Mouse (Mus musculus) CD4-positive helper T cell, adult 2 months (primary cell): ENCODE data around the gene Hdac11.
A peak's percentile ranks its signal among the peaks of the same experiment; 100 is the strongest.

Experiments
- DNase-seq: peaks from one replicate; pipeline ENCODE4 v3.0.0-alpha.2; 2012; ENCODE audit warnings: low read depth, missing footprints, low spot score

The Hdac11 gene

DNA sequence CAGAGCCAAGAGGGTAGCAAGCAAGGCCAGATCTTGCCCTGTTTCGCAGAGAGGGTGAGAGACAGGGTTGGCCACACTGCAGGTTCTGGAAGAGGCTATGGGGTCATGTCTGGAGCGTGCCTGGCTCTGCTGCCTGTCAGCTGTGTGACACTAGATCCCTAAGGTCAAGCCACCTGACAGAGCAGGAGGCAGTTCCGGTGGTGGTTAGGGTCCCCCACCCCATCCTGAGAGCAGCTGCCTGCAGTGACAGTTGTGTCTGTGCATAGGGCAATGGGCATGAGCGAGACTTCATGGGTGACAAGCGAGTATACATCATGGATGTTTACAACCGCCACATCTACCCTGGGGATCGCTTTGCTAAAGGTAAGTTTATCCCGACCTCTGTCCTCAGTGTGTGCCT is 12.7 kb downstream of the Hdac11 start:
- no peak for DNase-seq

DNA sequence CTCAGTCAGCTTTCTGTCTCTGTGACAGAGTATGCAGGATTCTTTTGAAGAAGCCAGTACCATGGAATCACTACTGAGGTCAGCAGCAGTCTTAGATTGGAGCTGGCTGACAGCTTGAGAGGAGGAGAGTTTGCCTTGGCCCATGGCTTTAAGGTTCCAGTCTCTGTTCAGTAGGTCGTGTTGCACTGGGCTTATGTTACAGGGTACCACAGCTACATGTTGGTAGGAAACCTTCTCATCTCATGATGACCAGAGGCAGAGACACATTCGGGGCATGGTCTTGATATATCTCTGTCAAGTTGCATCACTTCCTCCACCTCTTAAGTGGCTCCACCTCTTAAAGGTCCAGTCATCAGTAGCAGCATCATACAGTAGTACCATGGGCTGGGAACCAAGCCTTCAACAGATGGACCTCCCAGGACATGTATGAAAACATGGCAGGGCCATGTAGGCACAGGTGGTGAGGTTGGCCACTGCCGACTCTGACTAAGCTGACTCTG is 15.0 kb downstream of the Hdac11 start:
- DNase-seq, result no peak

GRCm38 (mm10) chr6:91172381-91172780 is 15.9 kb downstream of the Hdac11 start:
- no peak for DNase-seq

DNA sequence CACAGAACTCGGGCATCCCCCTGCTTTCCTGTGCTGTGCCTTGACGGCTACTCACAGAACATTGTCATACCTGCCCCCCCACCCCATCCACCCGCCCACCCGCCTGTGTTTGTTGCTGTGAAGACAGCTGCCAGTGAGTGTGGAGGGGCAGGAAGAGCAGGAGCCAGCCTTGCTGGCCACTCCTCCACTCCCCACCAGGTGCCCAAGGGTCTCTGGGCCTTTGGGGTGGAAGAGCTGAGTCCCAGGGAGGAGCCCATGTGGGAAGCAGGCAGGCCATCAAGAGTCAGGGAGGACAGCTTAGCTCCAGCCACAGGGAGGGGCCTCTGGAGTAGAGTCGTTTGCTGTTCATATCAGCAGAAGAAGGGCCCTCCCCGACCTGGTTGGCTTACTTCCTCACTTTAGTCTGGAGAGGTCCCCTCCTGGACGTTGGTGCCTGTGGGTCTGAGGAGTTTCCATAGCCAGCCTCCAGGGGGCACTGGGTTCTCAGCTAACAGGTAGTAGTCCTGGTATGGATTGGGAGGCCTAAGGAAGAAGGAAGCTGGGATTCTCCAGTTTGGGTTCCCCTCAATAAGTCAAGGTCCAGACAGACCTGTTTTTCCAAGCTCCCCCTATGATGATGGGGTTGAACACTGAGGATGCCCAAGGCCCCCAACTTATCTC is 16.9 kb downstream of the Hdac11 start:
- no peak for DNase-seq

DNA sequence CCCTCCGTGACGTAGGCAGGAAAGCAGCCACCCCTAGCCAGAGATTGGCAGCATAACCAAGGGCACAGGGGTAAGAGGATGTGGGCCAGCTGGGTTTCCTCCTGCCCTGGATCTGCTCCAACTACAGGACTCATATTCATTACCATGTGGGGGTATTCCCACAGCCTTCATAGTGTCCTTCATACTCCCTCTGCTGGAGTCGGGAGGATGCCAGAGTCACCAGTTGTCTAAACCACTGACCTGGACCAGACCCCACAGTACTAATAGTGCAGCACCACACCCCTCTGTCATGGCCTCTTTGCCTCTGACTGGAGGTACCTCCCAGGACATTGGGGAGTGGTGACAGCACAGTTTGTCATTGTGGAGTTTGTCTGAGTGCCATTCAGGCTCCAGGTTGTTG is 17.7 kb downstream of the Hdac11 start:
- DNase-seq, result no peak

- no peak for DNase-seq
Measured at GRCm38 (mm10) chr6:91180767-91181171, 24.3 kb downstream of the Hdac11 start.

- DNase-seq, result no peak
Measured at GRCm38 (mm10) chr6:91181320-91181719, 24.9 kb downstream of the Hdac11 start.

DNA sequence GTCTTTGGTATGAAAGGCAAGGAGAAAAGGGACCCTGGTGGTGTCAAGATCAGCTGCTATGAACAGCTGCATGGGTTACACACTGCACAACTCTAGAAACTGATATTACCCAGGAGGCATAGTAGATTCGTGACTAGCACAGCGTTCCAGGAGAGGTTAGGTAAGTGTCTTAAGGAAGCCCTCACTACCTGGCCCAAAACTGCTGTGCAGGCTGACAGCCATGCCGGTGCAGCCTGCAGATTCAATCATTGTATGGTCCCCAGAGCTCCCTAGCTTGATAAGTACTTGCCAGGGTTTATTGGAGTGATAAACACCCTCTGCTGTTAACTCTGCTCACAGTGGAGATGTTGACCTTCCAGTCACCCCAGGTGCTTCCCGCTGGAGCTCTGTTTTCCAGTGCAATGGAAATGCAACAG is 25.6 kb downstream of the Hdac11 start:
- no peak for DNase-seq

GRCm38 (mm10) chr6:91183041-91183440 is 26.6 kb downstream of the Hdac11 start:
- DNase-seq, result no peak

GRCm38 (mm10) chr6:91183980-91184379 is 27.5 kb downstream of the Hdac11 start:
- DNase-seq, result no peak

DNA sequence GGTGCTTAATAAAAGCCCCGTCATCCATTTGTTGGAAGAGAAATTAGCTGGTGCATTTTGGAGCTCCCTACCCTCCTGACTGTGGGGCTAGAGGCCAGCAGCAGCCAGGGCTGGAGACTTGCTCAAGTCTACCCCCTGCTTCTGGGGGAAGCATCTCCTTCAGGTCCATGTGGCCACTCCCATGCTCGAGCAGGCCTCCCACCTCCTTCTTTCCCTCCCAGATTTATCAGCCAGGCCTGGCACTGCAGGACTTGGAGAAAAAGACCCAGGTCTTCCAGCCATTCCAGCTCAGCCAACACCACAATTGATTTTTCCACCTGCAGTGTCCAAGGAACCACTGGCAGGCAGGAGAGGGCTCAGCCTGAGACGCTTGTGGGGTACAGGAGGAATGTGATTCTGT is 28.3 kb downstream of the Hdac11 start:
- DNase-seq, result no peak

GRCm38 (mm10) chr6:91185502-91185901 is 29.0 kb downstream of the Hdac11 start:
- no peak for DNase-seq

DNA sequence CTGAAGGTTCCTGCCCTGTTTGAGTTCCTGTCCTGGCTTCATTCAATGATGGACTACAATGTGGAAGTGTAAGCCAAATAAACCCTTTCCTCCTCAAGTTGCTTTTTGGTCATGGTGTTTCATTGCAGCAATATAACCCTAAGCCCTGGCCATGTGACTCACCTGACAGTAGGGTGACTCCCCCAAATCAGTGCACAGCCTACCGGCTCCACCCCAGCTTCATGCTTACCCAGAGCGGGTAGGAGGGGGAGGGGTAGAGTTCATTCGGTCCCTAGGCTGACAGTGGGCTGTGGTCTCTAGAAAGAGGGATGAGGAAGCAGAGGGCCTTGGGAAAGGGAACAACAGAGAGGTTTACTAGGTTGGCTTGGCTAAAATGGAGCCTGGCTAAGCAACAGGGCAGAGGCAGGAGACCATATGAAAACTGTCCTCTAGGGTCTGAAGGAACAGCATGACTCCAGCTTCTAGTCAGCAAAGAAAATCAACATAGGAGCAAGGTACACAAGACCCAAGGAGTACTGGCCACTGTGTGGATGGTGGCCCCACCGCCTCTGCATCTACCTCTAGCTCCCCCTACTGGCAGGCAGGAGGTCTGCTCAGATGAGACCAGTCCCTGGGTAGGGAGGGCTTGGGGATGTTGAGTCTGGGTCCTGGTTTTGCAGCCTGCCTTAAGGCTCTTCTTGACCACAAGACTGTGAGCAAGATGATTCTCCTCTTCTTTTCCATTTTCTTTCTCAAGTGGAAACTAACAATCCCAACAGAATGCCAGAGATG is 29.9 kb downstream of the Hdac11 start:
- peak; percentile 31 for DNase-seq

GRCm38 (mm10) chr6:91186934-91187333 is 30.5 kb downstream of the Hdac11 start:
- DNase-seq, result no peak

DNA sequence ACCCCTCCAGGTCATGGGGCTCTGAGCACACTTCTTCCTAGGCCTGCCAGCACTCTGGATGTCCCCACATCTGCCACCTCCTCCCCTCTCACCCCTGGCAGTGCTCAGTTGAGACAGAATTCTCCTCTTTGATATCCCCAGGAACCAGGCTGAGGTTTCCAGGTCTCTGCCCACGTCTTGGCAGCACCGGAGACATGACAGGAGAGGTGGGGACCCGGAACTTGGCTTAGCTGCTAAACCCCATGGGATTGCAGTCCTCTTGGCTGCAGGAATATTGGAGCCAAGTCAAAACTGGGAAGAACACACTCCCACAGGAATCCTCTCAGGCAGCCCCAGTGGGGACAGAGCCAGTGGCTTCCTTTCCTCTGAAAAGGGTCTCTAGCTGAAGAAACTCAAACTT is 31.4 kb downstream of the Hdac11 start:
- no peak for DNase-seq

DNA sequence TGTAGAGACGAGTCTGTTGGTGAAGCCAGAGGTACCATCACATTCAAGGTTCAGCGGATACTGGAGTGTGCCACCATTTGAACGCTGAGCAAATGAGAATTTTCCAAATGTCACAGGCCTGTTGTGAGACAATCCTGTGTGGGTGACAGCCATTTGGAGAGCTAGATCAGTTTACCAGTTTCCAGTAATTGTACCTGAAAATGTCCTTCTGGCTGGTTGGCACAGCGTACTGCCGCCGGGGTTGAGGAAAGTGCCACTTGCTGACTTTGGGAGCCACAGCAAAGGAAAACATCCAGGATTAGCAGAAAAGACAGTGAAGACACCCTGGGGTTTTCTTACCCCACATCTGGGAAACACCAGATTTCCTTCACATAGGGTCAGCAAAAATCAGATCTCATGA is 33.5 kb downstream of the Hdac11 start:
- DNase-seq, result no peak

DNA sequence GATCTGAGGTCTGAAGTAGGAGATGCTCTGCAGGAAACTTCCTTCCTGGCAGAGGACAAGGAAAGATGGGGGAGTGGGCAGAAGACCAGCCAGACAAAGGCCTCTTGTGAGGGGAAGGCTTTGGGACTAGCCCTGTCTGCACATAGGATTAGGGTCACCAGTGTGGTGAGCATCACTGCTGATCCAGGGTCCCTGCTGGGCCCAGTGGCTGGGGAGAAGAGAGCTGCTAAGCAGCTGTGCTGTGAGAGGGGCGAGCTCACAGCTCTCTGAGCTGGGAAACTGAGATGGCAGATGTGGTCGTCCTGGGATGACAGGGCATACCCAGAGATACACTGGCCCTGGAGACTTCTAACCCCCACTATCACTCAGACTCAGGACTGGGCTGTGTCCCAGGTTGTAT is 35.0 kb downstream of the Hdac11 start:
- DNase-seq, result no peak

DNA sequence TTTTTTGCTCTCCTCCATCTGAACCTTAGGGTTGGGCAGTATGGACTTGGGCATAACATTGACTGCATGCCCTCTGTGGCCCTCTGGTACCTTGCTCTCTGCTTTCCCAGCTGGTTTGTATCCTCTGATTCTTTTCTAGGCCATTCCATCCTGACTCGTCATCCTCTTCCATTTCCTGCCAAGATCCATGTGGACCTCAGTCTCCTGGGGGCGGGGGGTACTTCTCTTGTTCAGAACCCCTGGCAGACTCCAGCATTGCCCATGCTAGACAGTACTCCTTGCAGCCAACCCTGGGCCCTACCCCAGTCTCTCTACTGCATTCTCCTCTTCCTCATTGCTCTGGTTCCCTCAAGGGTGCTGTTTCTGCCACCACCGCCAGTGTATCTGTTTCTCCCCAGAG is 36.0 kb downstream of the Hdac11 start:
- no peak for DNase-seq

- DNase-seq, result no peak
Measured at GRCm38 (mm10) chr6:91192851-91193545, 36.5 kb downstream of the Hdac11 start.

GRCm38 (mm10) chr6:91198456-91198855 is 42.0 kb downstream of the Hdac11 start:
- no peak for DNase-seq

GRCm38 (mm10) chr6:91200429-91201188 is 44.1 kb downstream of the Hdac11 start:
- DNase-seq, result no peak

DNA sequence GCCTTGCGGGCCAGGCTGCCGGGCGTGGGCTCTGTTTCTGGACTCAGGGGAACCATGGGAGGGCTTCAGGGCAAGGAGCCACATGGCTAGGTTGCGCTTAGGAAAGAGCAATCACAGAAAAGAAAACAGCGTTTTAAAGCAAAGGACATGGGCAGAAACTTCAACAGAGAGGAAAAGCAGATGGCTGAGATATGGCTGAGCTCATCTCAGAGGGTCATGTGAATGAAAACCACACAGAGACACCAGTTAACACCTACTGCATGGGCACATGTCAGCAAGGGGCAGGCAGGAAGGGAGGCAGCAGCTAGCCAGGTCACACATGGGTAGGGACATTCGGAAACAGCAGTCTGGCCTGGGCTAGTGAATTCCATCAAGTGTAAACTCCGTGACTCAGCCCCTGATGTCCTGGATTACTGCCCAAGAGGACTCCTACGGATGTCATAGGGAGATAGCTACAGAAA is 45.4 kb downstream of the Hdac11 start:
- no peak for DNase-seq
